Mouse (Mus musculus) liver, adult 2 months (tissue): ENCODE data around the gene Susd1.

Experiments used
- CTCF ChIP-seq: fragments of 200-500 bp; IDR thresholded peaks from 2 replicates; pipeline ENCODE4 v1.5.1; 2011; ENCODE audit warnings: low read depth, low read length, control low read depth
- POLR2A ChIP-seq: fragments of 200-500 bp; IDR thresholded peaks from 2 replicates; pipeline ENCODE4 v1.6.1; 2011; ENCODE audit warnings: low read length, control low read depth; ENCODE audit not compliant: insufficient read depth; ENCODE audit errors: extremely low read depth

DNA sequence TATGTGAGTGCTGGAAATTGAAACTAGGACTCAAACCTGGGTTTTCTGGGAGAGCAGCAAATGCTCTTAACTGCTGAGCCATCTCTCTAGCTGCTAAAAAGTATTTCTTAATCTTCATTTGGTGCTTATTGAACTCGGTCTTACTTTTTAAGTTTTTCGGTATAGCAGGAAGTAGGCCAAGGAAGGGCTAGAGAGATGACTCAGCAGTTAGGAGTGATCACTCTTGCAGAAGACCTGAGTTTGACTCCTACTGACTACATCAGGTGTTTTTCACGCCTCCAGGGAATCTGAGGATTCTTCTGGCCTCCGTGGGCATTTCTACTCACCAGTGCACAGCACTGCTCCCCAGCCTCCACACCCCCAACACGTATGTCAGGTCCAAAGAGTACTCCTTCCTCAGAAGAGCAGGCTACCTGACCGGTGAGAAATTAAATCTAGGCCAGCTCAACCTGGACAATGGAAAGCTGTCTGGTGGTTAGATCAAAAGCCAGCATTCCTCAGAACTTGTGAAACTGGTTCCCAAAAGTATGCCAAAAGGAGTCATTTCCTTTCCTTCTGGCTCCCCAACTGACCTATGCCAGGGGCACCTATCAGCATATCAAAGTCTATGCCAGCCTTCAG lies 11.9 kb upstream of the Susd1 start:
- TF ChIP-seq CTCF: no peak
- TF ChIP-seq POLR2A: no peak
